28 mouse cellular contexts compared by ENCODE assay signal in genomic region chr11:69377766-69378165, GRCm38 (mm10). TPM values are rescaled to one million over a fixed set of nuclear protein-coding genes. Genes with fewer than 3 reads are reported as not detected.
A peak's percentile ranks its signal among the peaks of the same experiment; 100 is the strongest.
DNase-seq lines count a peak whose midpoint lies in the region; ATAC-seq lines count a peak whose summit lies in the region.
"Had no signal": no experiment of that assay in that cellular context is flagged by ENCODE, and none has a peak within 500 bp of the region (broad histone marks: within the 10 kb centered on the region; RNA-seq: fewer than 3 reads in every experiment).

No protein-coding gene starts in this region.

- DNase-seq in kidney, adult 11 months: peak; percentile 87
- peak; percentile 90 for DNase-seq in kidney, adult 9 months
- no peak for DNase-seq in liver, embryonic 11.5 days (ENCODE audit: low spot score)
- no peak for DNase-seq in adrenal gland, postnatal 36 days
- DNase-seq in gastrocnemius, postnatal 36 days: no peak
- DNase-seq: adrenal gland, postnatal 10 days; cerebellum, adult 11 months; cerebellum, postnatal 14 days; gastrocnemius, adult 2 months; lung, embryonic 14.5 days; lung, postnatal 36 days; right cerebral cortex, adult 18-20 months; thymus, adult 18-20 months had no signal

- intact Hi-C loops in gastrocnemius, postnatal 36 days (cut with DNase I): no loop called here

- H3K4me2 ChIP-seq in kidney, embryonic 14.5 days (replicated peaks; ENCODE audit: low read depth, low read length): no peak overlapping the region
- no peak overlapping the region for H3K4me2 ChIP-seq in liver, embryonic 11.5 days
- H3K4me2 ChIP-seq in stomach, embryonic 15.5 days: no peak overlapping the region
- H3K4me2 ChIP-seq: embryonic facial prominence, embryonic 13.5 days; heart, embryonic 13.5 days; hindbrain, embryonic 13.5 days; limb, embryonic 12.5 days; lung, embryonic 14.5 days; neural tube, embryonic 12.5 days had no signal

- no peak overlapping the region for H3K4me3 ChIP-seq in kidney, embryonic 14.5 days (ENCODE audit: low read length)
- H3K4me3 ChIP-seq in liver, embryonic 11.5 days (ENCODE audit: low read depth, low read length): no peak overlapping the region
- no peak overlapping the region for H3K4me3 ChIP-seq in stomach, embryonic 15.5 days (replicated peaks)
- H3K4me3 ChIP-seq: embryonic facial prominence, embryonic 13.5 days; gastrocnemius, adult 2 months; heart, embryonic 13.5 days; hindbrain, embryonic 13.5 days; left cerebral cortex, adult 2 months; limb, embryonic 12.5 days; neural tube, embryonic 12.5 days had no signal

- 93% methylated on average over 3 of the region's 3 CpGs for WGBS in kidney, embryonic 14.5 days
- 60% methylated on average over 3 of the region's 3 CpGs for whole genome bisulfite sequencing in liver, embryonic 11.5 days
- 69% methylated on average over 3 of the region's 3 CpGs for WGBS in stomach, embryonic 15.5 days

- no peaks in the 10 kb centered on the region for H3K27me3 ChIP-seq in kidney, embryonic 14.5 days (ENCODE audit: control insufficient read depth, insufficient read depth, low read length)
- no peaks in the 10 kb centered on the region for H3K27me3 ChIP-seq in liver, embryonic 11.5 days (replicated peaks; ENCODE audit: control insufficient read depth, insufficient read depth, low read length)
- no peaks in the 10 kb centered on the region for H3K27me3 ChIP-seq in stomach, embryonic 15.5 days (replicated peaks)
- H3K27me3 ChIP-seq: embryonic facial prominence, embryonic 13.5 days; heart, embryonic 13.5 days; hindbrain, embryonic 13.5 days; limb, embryonic 12.5 days; neural tube, embryonic 12.5 days; Patski had no signal

- peaks cover 46% of the 10 kb centered on the region for H3K36me3 ChIP-seq in kidney, embryonic 14.5 days (ENCODE audit: control insufficient read depth, insufficient read depth, low read length)
- H3K36me3 ChIP-seq in liver, embryonic 11.5 days (ENCODE audit: control insufficient read depth, insufficient read depth, low read length): no peaks in the 10 kb centered on the region
- H3K36me3 ChIP-seq in stomach, embryonic 15.5 days: peaks cover 10% of the 10 kb centered on the region; the same call in 1 of the 2 replicates

- no peaks in the 10 kb centered on the region for H3K9me3 ChIP-seq in kidney, embryonic 14.5 days (ENCODE audit: control insufficient read depth, low read length)
- no peaks in the 10 kb centered on the region for H3K9me3 ChIP-seq in liver, embryonic 11.5 days (ENCODE audit: control insufficient read depth, low read length)
- no peaks in the 10 kb centered on the region for H3K9me3 ChIP-seq in stomach, embryonic 15.5 days
- H3K9me3 ChIP-seq: embryonic facial prominence, embryonic 13.5 days; heart, embryonic 13.5 days; hindbrain, embryonic 13.5 days; neural tube, embryonic 12.5 days had no signal

- no peak overlapping the region for H3K9ac ChIP-seq in kidney, embryonic 14.5 days (ENCODE audit: low read depth, low read length)
- H3K9ac ChIP-seq in liver, embryonic 11.5 days (ENCODE audit: low read depth, low read length): no peak overlapping the region
- no peak overlapping the region for H3K9ac ChIP-seq in stomach, embryonic 15.5 days
- H3K9ac ChIP-seq: embryonic facial prominence, embryonic 13.5 days; heart, embryonic 13.5 days; hindbrain, embryonic 13.5 days; limb, embryonic 12.5 days; lung, embryonic 14.5 days; neural tube, embryonic 12.5 days had no signal

- no peak for ATAC-seq in kidney, embryonic 14.5 days (ENCODE audit: low FRiP score, low TSS enrichment)
- ATAC-seq in liver, embryonic 11.5 days (replicated peaks; ENCODE audit: low FRiP score): no peak
- 0 out of 2 replicates have a peak, but pooled peaks have one; percentile 54 for ATAC-seq in stomach, embryonic 15.5 days (ENCODE audit: insufficient read depth, low FRiP score, low read depth)
- ATAC-seq in megakaryocyte-erythroid progenitor cell, adult 5-6 weeks (replicated peaks; ENCODE audit: low FRiP score, low TSS enrichment, poor library complexity, severe bottlenecking): no peak
- ATAC-seq: activated CD4-positive, CD25-positive, alpha-beta regulatory T cell, adult 4 months; CD4-positive, CD25-positive, alpha-beta regulatory T cell, adult 4 months; forebrain, embryonic 16.5 days; inflammation-experienced regulatory T-cells, adult 6 months; Patski had no signal

- no peak overlapping the region for H3K27ac ChIP-seq in kidney, embryonic 14.5 days (ENCODE audit: low read depth, low read length)
- H3K27ac ChIP-seq in liver, embryonic 11.5 days (ENCODE audit: low read depth, low read length): peak overlapping the region; percentile 25; the same call in 1 of the 2 replicates
- no peak overlapping the region for H3K27ac ChIP-seq in stomach, embryonic 15.5 days
- H3K27ac ChIP-seq: embryonic facial prominence, embryonic 13.5 days; gastrocnemius, adult 2 months; heart, embryonic 13.5 days; hindbrain, embryonic 13.5 days; left cerebral cortex, adult 2 months; limb, embryonic 12.5 days; neural tube, embryonic 12.5 days had no signal

- no peaks in the 10 kb centered on the region for H3K4me1 ChIP-seq in kidney, embryonic 14.5 days (ENCODE audit: control insufficient read depth, insufficient read depth, low read length)
- H3K4me1 ChIP-seq in liver, embryonic 11.5 days (replicated peaks; ENCODE audit: control insufficient read depth, insufficient read depth, low read length): peaks cover 18% of the 10 kb centered on the region
- H3K4me1 ChIP-seq in stomach, embryonic 15.5 days: peaks cover 3% of the 10 kb centered on the region; the same call in 1 of the 2 replicates
- H3K4me1 ChIP-seq: limb, embryonic 12.5 days; neural tube, embryonic 12.5 days had no signal

RNA-seq across cellular contexts. Expression of gene Chd3, which starts 8.6 kb away (rescaled TPM):
- polyA plus RNA-seq in kidney, embryonic 14.5 days (2014; fragmentation: Nextera tagmentation; extraction: Ambion mirVana): 56.7 and 59.7 TPM in 2 replicates
- 13.8 and 17.1 TPM in 2 replicates for polyA plus RNA-seq in liver, embryonic 11.5 days (2014; fragmentation: Nextera tagmentation; extraction: Ambion mirVana)
- 53.4 and 54.0 TPM in 2 replicates for polyA plus RNA-seq in stomach, embryonic 15.5 days (2015; fragmentation: Nextera tagmentation; extraction: Ambion mirVana)
- 100 to 1,000 TPM in 1 of 2 experiments, 10 to 100 TPM in 1; 78.6 to 119 TPM for total RNA-seq in adrenal gland, postnatal 36 days (2021)
- 10 to 100 TPM in 1 of 2 experiments, 1 to 10 TPM in 1; 7.6 to 11.2 TPM for total RNA-seq in gastrocnemius, postnatal 36 days (2021)
- 45.7 and 57.3 TPM in 2 replicates for total RNA-seq in megakaryocyte-erythroid progenitor cell, adult 5-6 weeks (2014; fragmentation: Nextera tagmentation)
- 21.0 and 49.2 TPM in 2 replicates for total RNA-seq in megakaryocyte-erythroid progenitor cell, adult 5-6 weeks (2017)

RNA-seq across cellular contexts. Expression of gene Naa38, which starts 17.5 kb away (rescaled TPM):
- polyA plus RNA-seq in kidney, embryonic 14.5 days (2014; fragmentation: Nextera tagmentation; extraction: Ambion mirVana): 172 and 221 TPM in 2 replicates
- polyA plus RNA-seq in liver, embryonic 11.5 days (2014; fragmentation: Nextera tagmentation; extraction: Ambion mirVana): 151 and 178 TPM in 2 replicates
- polyA plus RNA-seq in stomach, embryonic 15.5 days (2015; fragmentation: Nextera tagmentation; extraction: Ambion mirVana): 154 and 179 TPM in 2 replicates
- 100 to 1,000 TPM; 132 to 158 TPM for total RNA-seq in adrenal gland, postnatal 36 days (2021)
- total RNA-seq in gastrocnemius, postnatal 36 days (2021): 10 to 100 TPM; 58.8 to 67.0 TPM
- 161 and 169 TPM in 2 replicates for total RNA-seq in megakaryocyte-erythroid progenitor cell, adult 5-6 weeks (2014; fragmentation: Nextera tagmentation)
- total RNA-seq in megakaryocyte-erythroid progenitor cell, adult 5-6 weeks (2017): 156 and 170 TPM in 2 replicates

RNA-seq across cellular contexts. Expression of gene Cyb5d1, which starts 17.7 kb away (rescaled TPM):
- polyA plus RNA-seq in kidney, embryonic 14.5 days (2014; fragmentation: Nextera tagmentation; extraction: Ambion mirVana): 11.1 and 23.9 TPM in 2 replicates
- 19.7 and 19.9 TPM in 2 replicates for polyA plus RNA-seq in liver, embryonic 11.5 days (2014; fragmentation: Nextera tagmentation; extraction: Ambion mirVana)
- polyA plus RNA-seq in stomach, embryonic 15.5 days (2015; fragmentation: Nextera tagmentation; extraction: Ambion mirVana): 24.9 and 25.3 TPM in 2 replicates
- 10 to 100 TPM; 49.0 to 50.9 TPM for total RNA-seq in adrenal gland, postnatal 36 days (2021)
- 10 to 100 TPM; 24.6 to 26.2 TPM for total RNA-seq in gastrocnemius, postnatal 36 days (2021)
- 16.2 and 20.9 TPM in 2 replicates for total RNA-seq in megakaryocyte-erythroid progenitor cell, adult 5-6 weeks (2014; fragmentation: Nextera tagmentation)
- 36.7 and 41.7 TPM in 2 replicates for total RNA-seq in megakaryocyte-erythroid progenitor cell, adult 5-6 weeks (2017)

RNA-seq across cellular contexts. Expression of gene Tmem88, which starts 20.3 kb away (rescaled TPM):
- 36.8 and 39.6 TPM in 2 replicates for polyA plus RNA-seq in kidney, embryonic 14.5 days (2014; fragmentation: Nextera tagmentation; extraction: Ambion mirVana)
- polyA plus RNA-seq in liver, embryonic 11.5 days (2014; fragmentation: Nextera tagmentation; extraction: Ambion mirVana): 20.4 and 26.2 TPM in 2 replicates
- 26.7 and 29.4 TPM in 2 replicates for polyA plus RNA-seq in stomach, embryonic 15.5 days (2015; fragmentation: Nextera tagmentation; extraction: Ambion mirVana)
- 10 to 100 TPM; 13.4 to 17.8 TPM for total RNA-seq in adrenal gland, postnatal 36 days (2021)
- total RNA-seq in gastrocnemius, postnatal 36 days (2021): 1 to 10 TPM; 6.3 to 7.9 TPM
- 0.37 TPM in 1 of 2 replicates, not detected in the other for total RNA-seq in megakaryocyte-erythroid progenitor cell, adult 5-6 weeks (2014; fragmentation: Nextera tagmentation)
- total RNA-seq in megakaryocyte-erythroid progenitor cell, adult 5-6 weeks (2017): not detected in 2 replicates
- total RNA-seq: granulocyte monocyte progenitor cell, adult 5-6 weeks had no signal

RNA-seq across cellular contexts. Expression of gene Kdm6b, which starts 35.7 kb away (rescaled TPM):
- polyA plus RNA-seq in kidney, embryonic 14.5 days (2014; fragmentation: Nextera tagmentation; extraction: Ambion mirVana): 36.1 and 37.4 TPM in 2 replicates
- polyA plus RNA-seq in liver, embryonic 11.5 days (2014; fragmentation: Nextera tagmentation; extraction: Ambion mirVana): 15.4 and 17.4 TPM in 2 replicates
- 25.4 and 26.5 TPM in 2 replicates for polyA plus RNA-seq in stomach, embryonic 15.5 days (2015; fragmentation: Nextera tagmentation; extraction: Ambion mirVana)
- total RNA-seq in adrenal gland, postnatal 36 days (2021): 10 to 100 TPM; 31.8 to 48.0 TPM
- total RNA-seq in gastrocnemius, postnatal 36 days (2021): 10 to 100 TPM; 23.0 to 27.2 TPM
- total RNA-seq in megakaryocyte-erythroid progenitor cell, adult 5-6 weeks (2014; fragmentation: Nextera tagmentation): 19.3 and 22.1 TPM in 2 replicates
- 1.6 and 2.7 TPM in 2 replicates for total RNA-seq in megakaryocyte-erythroid progenitor cell, adult 5-6 weeks (2017)

Comparison
In these comparisons a context has a peak if more than half of its experiments do, and no peak if none do; other contexts are left out.
1. DNase-seq: peak in kidney, adult 11 months (single experiment) and kidney, adult 9 months (single experiment); none in liver, embryonic 11.5 days (single experiment), adrenal gland, postnatal 36 days (0 of 2) and gastrocnemius, postnatal 36 days (0 of 2).